Mouse (Mus musculus): ENCODE results near the gene Kctd12. TPM values are rescaled to one million over a fixed set of nuclear protein-coding genes. Genes with fewer than 3 reads are reported as not detected.

Kctd12 gene
- polyA plus RNA-seq, 1 experiment from 2014 or later = 22.8 TPM

DNA sequence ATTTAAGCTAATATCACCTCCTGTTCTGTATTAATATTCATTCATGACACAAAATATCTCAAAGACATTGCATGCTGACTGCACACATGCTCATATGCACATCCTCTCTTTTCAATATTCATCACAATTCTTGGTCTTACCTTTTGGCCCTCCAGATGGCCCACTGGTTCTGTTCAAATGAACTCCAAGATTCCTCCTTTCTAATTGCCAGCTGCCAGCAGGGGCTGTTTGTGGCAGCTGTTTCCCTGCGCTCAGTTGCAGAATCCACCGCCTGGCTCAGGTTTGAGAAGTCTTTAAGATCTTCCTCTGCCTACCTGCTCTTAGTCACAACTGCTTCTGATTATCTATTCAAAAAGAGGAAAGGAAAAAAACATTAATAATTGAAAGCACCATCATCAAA is 34.6 kb downstream of the Kctd12 start:
- no peaks in the 10 kb centered on the region for H3K4me1 ChIP-seq (ENCODE audit: control insufficient read depth, insufficient read depth, low read length)
- 66% methylated on average over 2 of the region's 2 CpGs for WGBS

DNA sequence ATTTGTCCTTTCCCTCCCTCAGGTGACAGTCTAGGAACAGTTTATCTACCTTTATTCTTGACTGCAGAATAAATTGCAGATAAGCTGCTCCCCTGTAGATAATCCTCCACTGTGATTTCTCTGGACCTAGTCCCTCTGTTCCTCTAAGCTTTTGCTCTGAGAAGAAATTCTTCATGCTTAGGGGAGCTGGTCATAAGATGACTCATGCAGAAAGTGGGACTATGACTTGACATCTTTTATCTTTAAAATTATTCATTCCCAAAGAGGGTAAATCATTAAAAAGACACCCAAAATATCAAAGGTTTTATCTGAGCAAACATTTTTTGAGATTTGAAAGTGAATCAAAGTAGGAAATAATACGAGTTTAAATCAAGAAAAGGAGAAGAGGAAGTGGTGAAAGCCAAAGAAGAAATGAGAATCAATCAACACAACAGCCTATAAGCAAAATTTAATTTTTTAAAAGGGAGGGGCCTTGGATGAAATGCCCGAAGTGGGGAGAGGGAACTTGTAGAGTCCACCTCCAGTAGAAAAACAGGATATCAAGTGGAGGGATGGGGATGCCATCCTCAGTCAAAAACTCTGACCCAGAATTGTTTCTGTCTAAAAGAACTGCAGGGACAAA is 40.1 kb downstream of the Kctd12 start:
- ATAC-seq (ENCODE audit: insufficient number of reproducible peaks, low FRiP score, low TSS enrichment, low read depth) = no peak
- WGBS = 79% methylated on average over 2 of the region's 2 CpGs
- no peak overlapping the region for H3K27ac ChIP-seq (replicated peaks; ENCODE audit: low read depth, low read length)
- H3K9me3 ChIP-seq (ENCODE audit: control insufficient read depth, low read length) = no peaks in the 10 kb centered on the region
- H3K9ac ChIP-seq (ENCODE audit: low read length) = no peak overlapping the region
- H3K4me1 ChIP-seq (ENCODE audit: control insufficient read depth, insufficient read depth, low read length) = no peaks in the 10 kb centered on the region
- no peaks in the 10 kb centered on the region for H3K27me3 ChIP-seq (ENCODE audit: control insufficient read depth, insufficient read depth, low read length)
- H3K36me3 ChIP-seq (ENCODE audit: control insufficient read depth, insufficient read depth, low read length) = no peaks in the 10 kb centered on the region
- H3K4me2 ChIP-seq (ENCODE audit: low read depth, severe bottlenecking) = no peak overlapping the region
- no peak for DNase-seq (ENCODE audit: low spot score)
- no peak overlapping the region for H3K4me3 ChIP-seq (ENCODE audit: low read depth, low read length)

More for the DNA sequence above, 34.6 kb downstream of the Kctd12 start:
- Histone ChIP-seq H3K27ac (replicated peaks; ENCODE audit: low read depth, low read length) (no peak overlapping the region), H3K9me3 (ENCODE audit: control insufficient read depth, low read length) (no peaks in the 10 kb centered on the region), H3K9ac (ENCODE audit: low read length) (no peak overlapping the region), H3K4me3 (ENCODE audit: low read depth, low read length) (no peak overlapping the region), H3K27me3 (ENCODE audit: control insufficient read depth, insufficient read depth, low read length) (no peaks in the 10 kb centered on the region), H3K4me2 (ENCODE audit: low read depth, severe bottlenecking) (no peak overlapping the region), H3K36me3 (ENCODE audit: control insufficient read depth, insufficient read depth, low read length) (no peaks in the 10 kb centered on the region)
- DNase-seq (ENCODE audit: low spot score) = no peak
- no peak for ATAC-seq (ENCODE audit: insufficient number of reproducible peaks, low FRiP score, low TSS enrichment, low read depth)

DNA sequence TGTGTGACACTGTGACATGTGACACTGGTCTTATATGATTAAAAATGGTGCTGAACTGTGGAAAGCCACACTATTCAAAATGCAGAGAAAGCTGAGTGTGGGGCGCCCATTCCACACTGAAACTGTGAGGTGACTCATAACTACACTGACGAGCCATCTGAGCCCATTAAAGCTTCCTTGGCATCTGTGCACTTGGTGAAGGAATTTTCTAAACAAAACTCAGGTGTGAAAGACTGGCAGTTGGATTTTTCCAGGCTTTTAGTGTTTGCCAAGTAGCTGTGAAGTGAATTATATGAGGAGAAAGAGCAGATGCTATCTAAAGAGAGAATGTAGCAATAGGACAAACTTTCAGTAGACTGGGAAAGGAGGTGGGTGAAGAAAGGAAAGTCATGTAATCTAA is 47.6 kb downstream of the Kctd12 start:
- Histone ChIP-seq H3K27me3 (ENCODE audit: control insufficient read depth, insufficient read depth, low read length) (no peaks in the 10 kb centered on the region), H3K9ac (ENCODE audit: low read length) (no peak overlapping the region), H3K9me3 (ENCODE audit: control insufficient read depth, low read length) (no peaks in the 10 kb centered on the region), H3K4me1 (ENCODE audit: control insufficient read depth, insufficient read depth, low read length) (no peaks in the 10 kb centered on the region), H3K27ac (replicated peaks; ENCODE audit: low read depth, low read length) (no peak overlapping the region), H3K36me3 (ENCODE audit: control insufficient read depth, insufficient read depth, low read length) (no peaks in the 10 kb centered on the region), H3K4me2 (ENCODE audit: low read depth, severe bottlenecking) (no peak overlapping the region), H3K4me3 (ENCODE audit: low read depth, low read length) (no peak overlapping the region)
- ATAC-seq (ENCODE audit: insufficient number of reproducible peaks, low FRiP score, low TSS enrichment, low read depth) (no peak), DNase-seq (ENCODE audit: low spot score) (no peak)
- 73% methylated on average over 2 of the region's 2 CpGs for WGBS

DNA sequence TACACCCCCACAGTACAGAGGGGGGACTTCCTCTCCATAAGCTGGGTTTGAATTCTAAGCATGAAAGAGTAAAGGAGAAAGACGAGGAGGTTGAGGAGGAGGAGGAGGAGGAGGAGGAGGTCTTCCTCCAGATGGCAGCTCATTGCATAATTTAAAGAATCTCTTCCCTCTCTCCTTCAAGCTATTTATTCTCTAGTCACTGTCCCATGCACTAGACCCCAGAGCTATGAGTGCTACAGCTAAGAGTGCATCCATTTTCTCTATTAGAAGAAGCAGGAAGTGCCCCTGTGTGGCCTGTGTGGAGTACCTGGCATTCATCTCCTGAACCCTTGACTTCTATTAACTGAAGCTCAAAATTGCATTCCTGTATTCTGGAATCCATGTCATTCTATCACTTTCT is 51.5 kb downstream of the Kctd12 start:
- H3K36me3 ChIP-seq (ENCODE audit: control insufficient read depth, insufficient read depth, low read length) = no peaks in the 10 kb centered on the region
- H3K9ac ChIP-seq (ENCODE audit: low read length) = no peak overlapping the region
- DNase-seq (ENCODE audit: low spot score) (no peak), ATAC-seq (ENCODE audit: insufficient number of reproducible peaks, low FRiP score, low TSS enrichment, low read depth) (no peak)
- H3K9me3 ChIP-seq (ENCODE audit: control insufficient read depth, low read length) = no peaks in the 10 kb centered on the region
- no peaks in the 10 kb centered on the region for H3K27me3 ChIP-seq (ENCODE audit: control insufficient read depth, insufficient read depth, low read length)
- no peak overlapping the region for H3K27ac ChIP-seq (replicated peaks; ENCODE audit: low read depth, low read length)
- no peak overlapping the region for H3K4me3 ChIP-seq (ENCODE audit: low read depth, low read length)
- WGBS = 71% methylated on average over 1 of the region's 1 CpGs
- 0 out of 2 replicates have a peak, but pooled peaks cover 2% of the 10 kb centered on the region for H3K4me1 ChIP-seq (ENCODE audit: control insufficient read depth, insufficient read depth, low read length)
- H3K4me2 ChIP-seq (ENCODE audit: low read depth, severe bottlenecking) = no peak overlapping the region

DNA sequence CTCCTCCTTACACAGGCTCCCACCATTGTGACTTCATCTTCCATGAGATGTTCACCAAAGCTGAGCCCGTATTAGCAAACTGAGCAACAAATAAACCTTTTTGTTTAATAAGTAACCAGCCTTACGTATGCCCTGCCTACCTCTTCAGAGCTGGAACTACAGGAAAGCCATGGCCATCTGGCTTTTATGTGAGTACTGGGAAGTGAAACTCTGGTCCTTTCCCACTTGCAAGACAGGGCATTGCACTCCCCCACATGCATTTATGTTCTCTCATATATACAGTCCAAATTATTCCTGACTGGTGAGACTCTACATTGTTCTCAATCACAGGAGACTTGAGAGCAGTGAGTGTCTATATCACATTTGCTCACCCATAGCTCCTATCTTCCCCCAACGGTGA is 52.9 kb downstream of the Kctd12 start:
- H3K27me3 ChIP-seq (ENCODE audit: control insufficient read depth, insufficient read depth, low read length) = no peaks in the 10 kb centered on the region
- no peaks in the 10 kb centered on the region for H3K9me3 ChIP-seq (ENCODE audit: control insufficient read depth, low read length)
- no peak overlapping the region for H3K9ac ChIP-seq (ENCODE audit: low read length)
- ATAC-seq (ENCODE audit: insufficient number of reproducible peaks, low FRiP score, low TSS enrichment, low read depth) (no peak), DNase-seq (ENCODE audit: low spot score) (no peak)
- H3K27ac ChIP-seq (replicated peaks; ENCODE audit: low read depth, low read length) = no peak overlapping the region
- H3K36me3 ChIP-seq (ENCODE audit: control insufficient read depth, insufficient read depth, low read length) = no peaks in the 10 kb centered on the region
- no peak overlapping the region for H3K4me2 ChIP-seq (ENCODE audit: low read depth, severe bottlenecking)
- no peak overlapping the region for H3K4me3 ChIP-seq (ENCODE audit: low read depth, low read length)
- H3K4me1 ChIP-seq (ENCODE audit: control insufficient read depth, insufficient read depth, low read length) = 0 out of 2 replicates have a peak, but pooled peaks cover 2% of the 10 kb centered on the region
- 82% methylated on average over 3 of the region's 3 CpGs for whole genome bisulfite sequencing

DNA sequence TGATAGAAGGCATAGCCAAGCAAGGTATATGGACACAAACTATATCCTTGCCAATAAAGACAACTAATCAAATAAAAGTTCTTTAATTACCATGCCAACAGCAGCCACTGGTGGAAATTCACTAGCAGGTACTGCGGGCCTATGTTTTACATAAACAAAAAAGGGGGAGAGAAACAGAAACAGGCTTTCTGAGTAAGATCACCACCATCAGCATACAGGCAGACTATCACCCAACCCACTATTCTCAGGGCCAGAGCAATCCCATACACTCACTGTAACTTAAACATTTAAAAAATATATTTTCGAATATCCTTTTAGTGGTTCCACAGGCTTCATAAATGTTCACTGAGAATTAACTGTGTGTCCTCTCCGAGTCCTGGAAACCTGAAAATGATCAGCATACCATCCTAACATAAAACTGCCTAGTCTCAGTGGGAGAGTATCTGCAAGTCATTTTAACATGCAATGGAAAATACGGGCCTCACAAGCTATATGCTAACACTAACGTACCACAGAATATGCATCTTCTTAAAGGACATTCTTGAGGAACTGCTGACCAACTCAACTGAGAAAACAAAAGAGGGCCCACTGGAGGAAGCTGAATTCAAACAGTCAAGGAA is 54.5 kb downstream of the Kctd12 start:
- no peaks in the 10 kb centered on the region for H3K36me3 ChIP-seq (ENCODE audit: control insufficient read depth, insufficient read depth, low read length)
- H3K9me3 ChIP-seq (ENCODE audit: control insufficient read depth, low read length) = no peaks in the 10 kb centered on the region
- H3K27ac ChIP-seq (replicated peaks; ENCODE audit: low read depth, low read length) = no peak overlapping the region
- no peaks in the 10 kb centered on the region for H3K27me3 ChIP-seq (ENCODE audit: control insufficient read depth, insufficient read depth, low read length)
- H3K4me3 ChIP-seq (ENCODE audit: low read depth, low read length) = no peak overlapping the region
- DNase-seq (ENCODE audit: low spot score) (no peak), ATAC-seq (ENCODE audit: insufficient number of reproducible peaks, low FRiP score, low TSS enrichment, low read depth) (no peak)
- 80% methylated on average over 5 of the region's 5 CpGs for WGBS
- 0 out of 2 replicates have a peak, but pooled peaks cover 2% of the 10 kb centered on the region for H3K4me1 ChIP-seq (ENCODE audit: control insufficient read depth, insufficient read depth, low read length)
- no peak overlapping the region for H3K9ac ChIP-seq (ENCODE audit: low read length)
- no peak overlapping the region for H3K4me2 ChIP-seq (ENCODE audit: low read depth, severe bottlenecking)

Small RNA genes within 50 kb of the gene (microRNA-seq; reads per million reads assigned to microRNA genes)
- 0.92 reads per million for gene Mir5130

Other genes starting within 250 kb of the Kctd12 start
- gene Acod1, start 64.3 kb upstream of the Kctd12 start, polyA plus RNA-seq (2014; fragmentation: Nextera tagmentation; extraction: Ambion mirVana) = not detected in 2 replicates
- 27.9 and 29.8 TPM in 2 replicates for gene Cln5, start 87.6 kb upstream of the Kctd12 start, polyA plus RNA-seq (2014; fragmentation: Nextera tagmentation; extraction: Ambion mirVana)
- 24.0 and 25.2 TPM in 2 replicates for gene Fbxl3, start 116.9 kb upstream of the Kctd12 start, polyA plus RNA-seq (2014; fragmentation: Nextera tagmentation; extraction: Ambion mirVana)

Measured in limb, embryonic 11.5 days (tissue).